Mouse (Mus musculus) MEL (cell line): ENCODE results near the gene Cdk14.

Experiments used
- CTCF ChIP-seq, 3 experiments: IDR thresholded peaks in 2 of 3; conservative IDR thresholded peaks in 1 of 3; 2 replicates each; pipeline ENCODE4 v1.5.1; 2011 to 2012; ENCODE audit warnings: low read length in 3 of 3, low read depth in 2 of 3, mild to moderate bottlenecking in 2 of 3, improper control_type of control experiment in 1 of 3, inconsistent platforms in 1 of 3, mixed read lengths in 1 of 3, moderate library complexity in 1 of 3; ENCODE audit not compliant: control insufficient read depth in 1 of 3, insufficient read depth in 1 of 3, poor library complexity in 1 of 3, severe bottlenecking in 1 of 3
- HCFC1 ChIP-seq: IDR thresholded peaks from 2 replicates; pipeline ENCODE4 v1.6.1; 2012; ENCODE audit warnings: low read depth, mild to moderate bottlenecking, inconsistent platforms, low read length, improper control_type of control experiment, moderate library complexity
- MAZ ChIP-seq: IDR thresholded peaks from 2 replicates; pipeline ENCODE4 v1.6.1; 2012; ENCODE audit warnings: low read depth, mild to moderate bottlenecking, inconsistent platforms, low read length, improper control_type of control experiment
- POLR2A ChIP-seq, 2 experiments: IDR thresholded peaks; 2 replicates each; pipeline ENCODE4 v1.6.1; 2011 to 2012; ENCODE audit warnings: low read length in 2 of 2, mild to moderate bottlenecking in 2 of 2, control low read depth in 1 of 2, improper control_type of control experiment in 1 of 2, low read depth in 1 of 2, moderate library complexity in 1 of 2; ENCODE audit not compliant: control insufficient read depth in 1 of 2, insufficient read depth in 1 of 2, poor library complexity in 1 of 2
- SIN3A ChIP-seq: IDR thresholded peaks from 2 replicates; pipeline ENCODE4 v1.6.1; 2012; ENCODE audit warnings: low read length, improper control_type of control experiment, inconsistent platforms
- USF1 ChIP-seq: IDR thresholded peaks from 2 replicates; pipeline ENCODE4 v1.6.1; 2014; ENCODE audit warnings: low read depth, mild to moderate bottlenecking, inconsistent platforms, low read length, improper control_type of control experiment, moderate library complexity
- USF2 ChIP-seq, 2 experiments: IDR thresholded peaks; 2 replicates each; pipeline ENCODE4 v1.6.1; 2011 to 2012; ENCODE audit warnings: improper control_type of control experiment in 2 of 2, low read length in 2 of 2, borderline replicate concordance in 1 of 2, inconsistent platforms in 1 of 2, low read depth in 1 of 2, mild to moderate bottlenecking in 1 of 2; ENCODE audit not compliant: insufficient read depth in 1 of 2

DNA sequence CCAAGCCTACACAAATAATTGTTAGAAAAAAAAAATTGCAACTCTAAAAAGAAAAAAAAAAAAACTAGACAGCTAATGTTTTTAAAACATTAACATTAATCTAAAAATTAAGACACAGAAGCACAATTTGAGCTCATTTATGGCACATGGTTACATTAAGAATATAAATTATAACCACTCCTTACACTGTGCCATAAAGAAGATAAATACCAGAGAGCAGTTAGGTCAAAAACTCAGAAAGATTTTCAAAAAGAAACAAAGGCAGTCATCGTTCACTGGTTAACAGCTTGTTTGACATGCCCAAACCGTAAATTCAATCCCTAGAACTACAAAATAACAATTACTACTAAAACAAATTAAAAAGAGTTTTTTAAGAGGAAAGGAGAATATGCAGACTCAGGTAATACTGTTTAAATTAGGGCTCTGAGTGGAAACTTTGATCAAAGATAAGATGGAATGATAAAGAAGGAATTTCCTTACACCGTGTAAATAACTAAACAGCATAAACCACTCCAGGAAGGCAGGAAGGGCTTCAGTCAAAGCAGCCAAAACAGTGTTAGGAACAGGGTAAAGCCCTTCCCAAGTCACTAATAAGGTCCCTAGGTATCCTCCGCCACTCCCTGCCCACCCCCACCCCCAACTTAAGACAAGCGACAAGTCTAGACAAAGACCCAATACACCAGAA, 65.3 kb downstream of the Cdk14 start:
- TF ChIP-seq MAZ: no peak
- no peak for TF ChIP-seq USF1
- TF ChIP-seq CTCF (IDR thresholded peaks at IDR 0.05 in 2 of 3, conservative IDR thresholded peaks at IDR 0.05 in 1 of 3; ENCODE audit: control insufficient read depth in 1 of 3, insufficient read depth in 1 of 3, low read depth in 2 of 3, low read length in 3 of 3, poor library complexity in 1 of 3, severe bottlenecking in 1 of 3): no peak
- TF ChIP-seq POLR2A (IDR thresholded peaks at IDR 0.05; ENCODE audit: control insufficient read depth in 1 of 2, insufficient read depth in 1 of 2, low read depth in 1 of 2, low read length in 2 of 2, poor library complexity in 1 of 2): no peak
- TF ChIP-seq SIN3A: no peak
- TF ChIP-seq HCFC1: no peak
- no peak for TF ChIP-seq USF2 (IDR thresholded peaks at IDR 0.05; ENCODE audit: borderline replicate concordance in 1 of 2, insufficient read depth in 1 of 2, low read depth in 1 of 2, low read length in 2 of 2)
